Mouse (Mus musculus): ENCODE measurements around the gene Atad3a. TPM values are rescaled to one million over a fixed set of nuclear protein-coding genes. Genes with fewer than 3 reads are reported as not detected.

Atad3a gene
- polyA plus RNA-seq, 1 experiment from 2014 or later, result 75.1 TPM

GRCm38 (mm10) chr4:155696261-155697255 is 64.3 kb downstream of the Atad3a start:
- 77% methylated on average over 16 of the region's 16 CpGs for WGBS
- no peaks in the 10 kb centered on the region for H3K36me3 ChIP-seq
- peak overlapping the region; percentile 91 for H3K9ac ChIP-seq
- no peak for ATAC-seq (ENCODE audit: low read depth)
- H3K4me2 ChIP-seq, result peak overlapping the region; percentile 89
- peak overlapping the region; percentile 71 for H3K4me3 ChIP-seq
- no peak overlapping the region for H3K27ac ChIP-seq (replicated peaks)
- H3K27me3 ChIP-seq, result peaks cover 27% of the 10 kb centered on the region
- peaks cover 32% of the 10 kb centered on the region for H3K4me1 ChIP-seq (replicated peaks)
- H3K9me3 ChIP-seq, result no peaks in the 10 kb centered on the region

GRCm38 (mm10) chr4:155695531-155696062 is 65.3 kb downstream of the Atad3a start:
- WGBS, result 74% methylated on average over 4 of the region's 4 CpGs
- ATAC-seq (ENCODE audit: low read depth), result no peak
- Histone ChIP-seq H3K4me1 (replicated peaks) (peaks cover 32% of the 10 kb centered on the region), H3K4me2 (peak overlapping the region; percentile 89), H3K9ac (peak overlapping the region; percentile 91), H3K9me3 (no peaks in the 10 kb centered on the region), H3K27ac (replicated peaks) (peak overlapping the region; percentile 95; the same call in 1 of the 2 replicates), H3K27me3 (peaks cover 27% of the 10 kb centered on the region), H3K4me3 (peak overlapping the region; percentile 71), H3K36me3 (no peaks in the 10 kb centered on the region)

DNA sequence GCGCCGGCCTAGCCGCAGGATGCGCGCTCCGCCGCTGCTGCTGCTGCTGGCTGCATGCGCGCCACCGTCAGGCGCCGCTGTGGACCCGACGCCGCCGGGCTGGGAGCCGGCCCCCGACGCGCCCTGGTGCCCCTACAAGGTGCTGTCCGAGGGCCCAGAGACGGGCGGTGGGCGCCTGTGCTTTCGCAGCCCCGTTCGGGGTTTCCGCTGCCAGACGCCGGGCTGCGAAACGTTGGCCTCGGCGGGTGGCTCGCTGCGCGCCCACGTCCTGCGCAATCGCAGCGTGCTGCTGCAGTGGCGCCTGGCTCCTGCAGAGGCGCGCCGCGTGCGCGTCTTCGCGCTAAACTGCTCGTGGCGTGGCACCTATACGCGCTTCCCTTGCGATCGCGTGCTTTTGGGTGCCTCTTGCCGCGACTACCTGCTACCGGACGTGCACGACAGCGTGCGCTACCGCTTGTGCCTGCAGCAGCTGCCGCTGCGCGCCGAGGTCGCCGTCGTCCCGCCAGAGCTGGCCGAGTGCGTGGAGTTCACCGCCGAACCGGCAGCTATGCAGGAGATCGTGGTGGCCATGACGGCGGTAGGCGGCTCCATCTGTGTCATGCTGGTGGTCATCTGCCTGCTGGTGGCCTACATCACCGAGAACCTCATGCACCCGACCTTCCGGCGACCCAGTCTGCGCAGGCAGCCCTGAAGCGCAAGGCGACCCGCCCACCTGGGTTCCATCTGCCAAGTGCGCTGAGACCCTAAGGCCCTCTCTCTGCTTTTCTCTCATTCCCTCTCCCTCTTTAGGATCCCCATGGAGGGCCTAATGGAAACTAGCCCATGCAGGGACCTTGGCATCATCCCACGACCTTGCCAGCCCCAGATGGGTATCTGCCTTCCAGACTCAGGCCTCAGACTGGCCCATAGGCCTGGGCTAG is 66.2 kb downstream of the Atad3a start:
- Histone ChIP-seq H3K4me2 (peak overlapping the region; percentile 89), H3K36me3 (no peaks in the 10 kb centered on the region), H3K4me1 (replicated peaks) (peaks cover 32% of the 10 kb centered on the region), H3K9me3 (no peaks in the 10 kb centered on the region), H3K4me3 (peak overlapping the region; percentile 71), H3K27me3 (peaks cover 30% of the 10 kb centered on the region), H3K27ac (replicated peaks) (peak overlapping the region; percentile 95), H3K9ac (peak overlapping the region; percentile 91)
- ATAC-seq (ENCODE audit: low read depth), result peak; percentile 91
- 1% methylated on average over 88 of the region's 92 CpGs for WGBS

DNA sequence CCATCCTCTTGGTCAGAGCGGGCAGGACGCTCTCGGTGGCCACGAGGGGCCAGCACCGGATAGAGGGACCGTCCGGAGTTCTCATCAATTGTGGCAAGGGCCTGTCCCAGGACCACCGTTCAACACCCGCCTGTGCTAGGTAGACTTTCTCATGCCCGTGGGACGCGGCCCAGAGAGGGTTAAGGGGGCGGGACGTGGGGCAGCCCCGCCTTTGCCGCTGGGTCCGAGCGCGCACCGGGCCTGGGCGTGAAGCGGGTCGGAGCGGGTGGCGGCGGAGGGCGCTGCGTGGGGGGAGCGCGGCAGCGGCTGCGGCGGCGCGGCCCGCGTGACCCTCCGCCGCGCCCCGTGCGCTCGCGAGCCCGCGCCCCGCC is 66.8 kb downstream of the Atad3a start, which contains the start of gene Fndc10:
Gene Fndc10 (plus strand): TSS at position 232 of the 371 bp plus-strand sequence.
- peaks cover 32% of the 10 kb centered on the region for H3K4me1 ChIP-seq (replicated peaks)
- H3K27me3 ChIP-seq, result peaks cover 30% of the 10 kb centered on the region
- H3K4me3 ChIP-seq, result peak within 1 kb of the TSS; percentile 71
- H3K9ac ChIP-seq, result peak within 1 kb of the TSS; percentile 91
- H3K9me3 ChIP-seq, result no peaks in the 10 kb centered on the region
- under 1% methylated on average over 29 of the region's 47 CpGs for WGBS
- H3K4me2 ChIP-seq, result peak within 1 kb of the TSS; percentile 89
- H3K27ac ChIP-seq (replicated peaks), result peak within 1 kb of the TSS; percentile 95
- no peaks in the 10 kb centered on the region for H3K36me3 ChIP-seq
- peak; percentile 90 for ATAC-seq (ENCODE audit: low read depth)

GRCm38 (mm10) chr4:155692421-155692820 is 68.5 kb downstream of the Atad3a start:
- Histone ChIP-seq H3K4me3 (no peak overlapping the region), H3K27me3 (peaks cover 30% of the 10 kb centered on the region), H3K9me3 (no peaks in the 10 kb centered on the region), H3K4me2 (no peak overlapping the region), H3K4me1 (replicated peaks) (peaks cover 32% of the 10 kb centered on the region), H3K36me3 (no peaks in the 10 kb centered on the region), H3K9ac (no peak overlapping the region), H3K27ac (replicated peaks) (no peak overlapping the region)
- ATAC-seq (ENCODE audit: low read depth), result no peak
- WGBS, result 98% methylated on average over 3 of the region's 3 CpGs

Small RNA genes lying within 50 kb of the gene (microRNA-seq; reads per million reads assigned to microRNA genes)
- gene Gm27743, result not detected

Other genes starting within 250 kb of the Atad3a start
- 77.5 and 91.5 TPM in 2 replicates for gene Nadk, start 198.7 kb downstream of the Atad3a start, polyA plus RNA-seq (2015; fragmentation: Nextera tagmentation; extraction: Ambion mirVana)
- gene Slc35e2, start 159.7 kb downstream of the Atad3a start, polyA plus RNA-seq (2015; fragmentation: Nextera tagmentation; extraction: Ambion mirVana), result 14.6 and 15.9 TPM in 2 replicates
- gene Cdk11b, start 136.2 kb downstream of the Atad3a start, polyA plus RNA-seq (2015; fragmentation: Nextera tagmentation; extraction: Ambion mirVana), result 54.7 and 61.6 TPM in 2 replicates
- not detected in 2 replicates for gene Gm10563, start 115.7 kb downstream of the Atad3a start, polyA plus RNA-seq (2015; fragmentation: Nextera tagmentation; extraction: Ambion mirVana)
- gene Mmp23, start 107.7 kb downstream of the Atad3a start, polyA plus RNA-seq (2015; fragmentation: Nextera tagmentation; extraction: Ambion mirVana), result 3.9 and 5.4 TPM in 2 replicates
- 37.4 and 38.9 TPM in 2 replicates for gene Mib2, start 91.9 kb downstream of the Atad3a start, polyA plus RNA-seq (2015; fragmentation: Nextera tagmentation; extraction: Ambion mirVana)
- 10.5 and 16.5 TPM in 2 replicates for gene Fndc10, start 66.8 kb downstream of the Atad3a start, polyA plus RNA-seq (2015; fragmentation: Nextera tagmentation; extraction: Ambion mirVana)
- 178 and 184 TPM in 2 replicates for gene Ssu72, start 56.3 kb downstream of the Atad3a start, polyA plus RNA-seq (2015; fragmentation: Nextera tagmentation; extraction: Ambion mirVana)
- gene Tmem240, start 26.3 kb downstream of the Atad3a start, polyA plus RNA-seq (2015; fragmentation: Nextera tagmentation; extraction: Ambion mirVana), result 10.4 and 12.0 TPM in 2 replicates
- gene Vwa1, start 13.6 kb upstream of the Atad3a start, polyA plus RNA-seq (2015; fragmentation: Nextera tagmentation; extraction: Ambion mirVana), result 23.0 and 23.4 TPM in 2 replicates
- gene Tmem88b, start 24.8 kb upstream of the Atad3a start, polyA plus RNA-seq (2015; fragmentation: Nextera tagmentation; extraction: Ambion mirVana), result 0.49 and 1.1 TPM in 2 replicates
- not detected in 2 replicates for gene Ankrd65, start 29.3 kb upstream of the Atad3a start, polyA plus RNA-seq (2015; fragmentation: Nextera tagmentation; extraction: Ambion mirVana)
- 249 and 265 TPM in 2 replicates for gene Mrpl20, start 41.8 kb upstream of the Atad3a start, polyA plus RNA-seq (2015; fragmentation: Nextera tagmentation; extraction: Ambion mirVana)
- gene Ccnl2, start 51.4 kb upstream of the Atad3a start, polyA plus RNA-seq (2015; fragmentation: Nextera tagmentation; extraction: Ambion mirVana), result 155 and 185 TPM in 2 replicates
- gene Aurkaip1, start 70.2 kb upstream of the Atad3a start, polyA plus RNA-seq (2015; fragmentation: Nextera tagmentation; extraction: Ambion mirVana), result 139 and 145 TPM in 2 replicates
- 29.3 and 33.9 TPM in 2 replicates for gene Mxra8, start 78.6 kb upstream of the Atad3a start, polyA plus RNA-seq (2015; fragmentation: Nextera tagmentation; extraction: Ambion mirVana)
- gene Dvl1, start 86.3 kb upstream of the Atad3a start, polyA plus RNA-seq (2015; fragmentation: Nextera tagmentation; extraction: Ambion mirVana), result 8.6 and 14.6 TPM in 2 replicates
- 0.45 and 0.72 TPM in 2 replicates for gene Tas1r3, start 102.3 kb upstream of the Atad3a start, polyA plus RNA-seq (2015; fragmentation: Nextera tagmentation; extraction: Ambion mirVana)
- 21.1 and 25.2 TPM in 2 replicates for gene Cptp, start 108.3 kb upstream of the Atad3a start, polyA plus RNA-seq (2015; fragmentation: Nextera tagmentation; extraction: Ambion mirVana)
- gene Ints11, start 108.5 kb upstream of the Atad3a start, polyA plus RNA-seq (2015; fragmentation: Nextera tagmentation; extraction: Ambion mirVana), result 63.7 and 69.8 TPM in 2 replicates
- 51.5 and 55.4 TPM in 2 replicates for gene Pusl1, start 130.7 kb upstream of the Atad3a start, polyA plus RNA-seq (2015; fragmentation: Nextera tagmentation; extraction: Ambion mirVana)
- gene Acap3, start 130.7 kb upstream of the Atad3a start, polyA plus RNA-seq (2015; fragmentation: Nextera tagmentation; extraction: Ambion mirVana), result 68.4 and 72.3 TPM in 2 replicates
- gene Ube2j2, start 182.7 kb upstream of the Atad3a start, polyA plus RNA-seq (2015; fragmentation: Nextera tagmentation; extraction: Ambion mirVana), result 121 and 126 TPM in 2 replicates
- 10.6 and 19.0 TPM in 2 replicates for gene C1qtnf12, start 201.2 kb upstream of the Atad3a start, polyA plus RNA-seq (2015; fragmentation: Nextera tagmentation; extraction: Ambion mirVana)
- gene B3galt6, start 231.6 kb upstream of the Atad3a start, polyA plus RNA-seq (2015; fragmentation: Nextera tagmentation; extraction: Ambion mirVana), result 25.1 and 25.5 TPM in 2 replicates
- 132 and 139 TPM in 2 replicates for gene Sdf4, start 231.8 kb upstream of the Atad3a start, polyA plus RNA-seq (2015; fragmentation: Nextera tagmentation; extraction: Ambion mirVana)